Mouse (Mus musculus) induced T-regulatory cell, adult 2 months (primary cell): ENCODE results near the gene Sqstm1.

ENCODE experiments used
- DNase-seq: peaks from one replicate; pipeline ENCODE4 v3.0.0-alpha.2; 2012; ENCODE audit warnings: low read depth

The Sqstm1 gene

DNA sequence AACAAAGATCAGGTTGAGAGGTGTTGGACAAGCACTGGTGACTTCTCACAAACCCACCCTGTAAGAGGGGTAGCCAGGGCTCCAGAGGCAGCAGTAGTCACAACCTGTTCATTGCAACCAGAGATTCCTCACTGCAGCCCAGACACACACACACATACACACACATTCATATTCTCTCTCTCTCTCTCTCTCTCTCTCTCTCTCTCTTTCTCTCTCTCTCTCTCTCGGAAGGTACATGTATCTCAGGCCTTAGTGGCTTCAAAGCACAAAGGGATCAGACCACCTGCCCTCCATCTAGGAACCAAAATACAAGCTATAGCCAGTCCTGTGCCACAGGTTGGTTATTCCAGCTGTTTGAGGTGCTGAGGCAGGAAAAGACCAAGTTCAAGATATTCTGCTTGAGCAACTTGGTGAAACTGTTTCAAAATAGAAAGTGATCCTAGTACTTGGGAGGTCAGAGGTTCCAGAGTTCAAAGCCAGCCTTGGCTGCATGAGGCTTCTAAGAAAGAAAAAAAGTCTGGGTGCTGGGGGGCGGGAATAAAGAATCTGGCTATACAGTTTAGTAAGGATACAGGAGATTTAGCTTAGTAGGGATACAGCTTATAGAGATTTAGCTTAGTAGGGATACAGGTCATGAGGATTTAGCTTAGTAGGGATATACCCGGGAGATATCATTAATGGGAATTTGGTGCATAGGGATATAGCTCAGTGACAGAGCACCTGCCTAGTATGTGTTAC lies 864 bp upstream of the Sqstm1 start:
- peak; percentile 50 for DNase-seq

DNA sequence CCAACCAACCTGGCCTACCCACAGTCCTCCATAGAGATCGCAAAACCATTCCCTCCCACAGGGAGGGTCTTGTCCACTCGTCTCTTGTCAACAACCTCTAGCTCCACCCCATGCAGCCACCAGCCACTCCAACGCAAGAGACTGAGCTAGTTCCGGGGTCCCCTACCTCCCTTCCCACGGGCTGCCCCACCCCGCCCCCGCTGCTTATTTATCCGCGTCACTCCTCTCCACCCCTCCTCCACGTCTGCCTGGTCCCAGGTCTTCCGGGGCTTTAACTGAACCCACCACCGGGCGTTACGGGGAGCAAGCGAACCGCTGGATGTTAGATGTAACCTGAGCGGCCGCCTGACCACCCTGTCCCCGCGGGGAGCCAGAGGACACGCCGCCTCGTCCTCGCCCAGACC lies 524 bp downstream of the Sqstm1 start:
- DNase-seq = peak; percentile 96

DNA sequence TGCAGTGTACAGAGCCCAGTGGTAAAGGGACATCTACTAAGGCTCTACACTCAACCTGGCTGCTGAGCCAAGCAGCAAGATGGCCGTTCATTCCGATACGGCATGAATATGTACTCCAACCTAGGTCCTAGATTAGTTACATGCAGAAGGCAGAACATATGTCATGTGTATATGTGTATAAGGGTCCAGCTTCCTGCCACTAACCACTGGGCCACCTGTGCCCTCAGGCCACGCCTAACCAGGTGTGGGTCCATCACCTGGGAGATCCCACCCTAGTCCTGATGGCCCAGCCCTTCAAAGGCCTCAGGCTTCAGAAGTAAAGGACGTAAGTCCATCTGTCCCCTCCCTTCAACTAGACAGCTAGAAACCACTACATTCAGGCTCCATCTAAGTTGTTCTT lies 2.6 kb downstream of the Sqstm1 start:
- no peak for DNase-seq

DNA sequence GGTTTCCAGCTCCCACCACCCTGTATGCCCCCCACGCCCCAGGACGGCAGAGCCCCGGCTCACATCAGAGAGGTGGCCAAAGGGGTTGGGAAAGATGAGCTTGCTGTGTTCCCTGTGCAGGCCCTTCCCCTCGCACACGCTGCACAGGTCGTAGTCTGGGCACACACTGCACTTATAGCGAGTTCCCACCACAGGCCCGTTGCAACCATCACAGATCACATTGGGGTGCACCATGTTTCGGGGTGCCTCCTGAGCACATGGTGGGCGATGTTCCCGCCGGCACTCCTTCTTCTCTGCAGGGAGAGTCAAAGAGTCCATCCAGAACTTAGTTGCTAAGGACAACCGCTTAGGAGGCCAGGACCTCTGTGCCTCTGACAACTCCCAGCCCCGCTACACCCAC lies 3.3 kb downstream of the Sqstm1 start:
- DNase-seq = no peak

DNA sequence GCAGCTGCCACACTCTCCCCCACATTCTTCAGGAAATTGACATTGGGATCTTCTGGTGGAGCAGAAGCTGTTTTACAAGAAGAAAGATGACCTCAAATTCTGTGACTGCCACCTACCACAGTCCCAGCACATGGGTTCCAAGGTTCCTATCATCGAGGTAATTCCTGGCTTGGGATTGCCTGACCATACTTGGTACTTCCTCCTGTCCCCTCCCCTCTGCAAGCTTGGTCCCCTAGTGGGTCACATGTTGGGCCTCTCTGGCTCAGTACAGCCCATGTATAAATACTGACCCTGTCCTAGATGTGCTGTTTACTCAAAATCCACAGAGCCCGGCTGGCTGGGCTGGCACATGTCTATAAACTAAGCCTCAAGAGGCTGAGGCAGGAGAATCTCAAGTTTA lies 4.6 kb downstream of the Sqstm1 start:
- no peak for DNase-seq

DNA sequence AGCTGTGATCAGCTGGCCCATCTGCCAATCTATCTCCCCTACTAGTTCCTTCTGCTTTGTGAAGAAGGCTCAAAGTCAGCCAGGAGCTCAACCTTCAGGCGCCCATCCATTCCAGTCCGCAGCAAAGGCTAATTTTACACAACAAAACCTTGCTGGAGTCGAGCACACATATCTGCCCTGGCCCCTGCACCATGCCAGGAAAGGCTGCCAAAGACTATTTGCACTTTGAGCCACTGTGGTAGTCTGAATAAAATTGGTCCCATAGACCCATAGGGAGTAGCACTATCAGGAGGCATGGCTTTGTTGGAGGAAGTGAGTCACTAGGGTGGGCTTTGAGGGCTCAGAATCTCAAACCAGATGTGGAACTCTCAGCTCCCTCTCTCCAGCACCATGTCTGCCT lies 5.2 kb downstream of the Sqstm1 start:
- no peak for DNase-seq

DNA sequence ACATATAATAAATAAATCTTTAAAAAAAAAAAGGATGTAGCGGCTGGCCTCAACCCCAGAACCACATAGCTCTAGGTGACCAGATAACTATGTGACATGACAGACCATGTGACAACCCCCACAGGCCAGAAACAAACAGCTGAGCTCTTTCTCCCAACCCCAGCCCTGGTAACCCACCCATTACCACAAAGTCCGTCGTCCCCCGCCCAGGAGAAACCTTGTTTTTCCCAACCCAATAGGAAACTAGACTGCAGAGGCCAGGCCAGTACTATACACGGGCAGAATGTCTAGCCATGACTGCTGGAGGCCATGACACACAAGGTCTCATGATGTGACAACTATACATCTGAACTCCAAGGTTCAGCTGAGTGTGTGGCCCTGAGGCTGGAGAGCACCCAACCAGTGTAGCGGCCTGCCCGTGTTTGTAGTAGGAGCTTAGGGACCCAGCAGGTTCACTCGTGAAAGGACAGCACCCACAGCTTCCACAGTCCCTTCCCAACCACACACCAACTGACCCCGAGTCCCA lies 7.3 kb downstream of the Sqstm1 start:
- DNase-seq = no peak

DNA sequence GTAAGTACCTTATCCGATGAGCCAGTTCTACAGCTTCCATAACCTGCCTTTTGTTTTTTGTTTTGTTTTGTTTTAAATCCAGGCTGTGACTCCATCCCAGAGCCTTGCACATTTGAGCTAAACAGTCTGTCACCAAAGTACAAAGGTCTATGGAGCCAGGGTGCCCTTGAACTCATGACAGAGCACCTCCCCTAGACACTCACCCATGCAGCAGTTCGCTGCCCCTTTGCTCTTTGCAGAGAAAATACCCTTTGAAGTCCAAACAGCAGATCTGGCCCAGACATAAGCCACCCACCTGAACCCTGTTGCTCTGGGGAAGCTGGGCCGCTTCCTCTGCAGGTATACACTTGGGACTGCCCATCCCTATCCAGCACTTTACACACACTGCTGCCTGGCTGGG lies 9.0 kb downstream of the Sqstm1 start:
- DNase-seq = no peak

DNA sequence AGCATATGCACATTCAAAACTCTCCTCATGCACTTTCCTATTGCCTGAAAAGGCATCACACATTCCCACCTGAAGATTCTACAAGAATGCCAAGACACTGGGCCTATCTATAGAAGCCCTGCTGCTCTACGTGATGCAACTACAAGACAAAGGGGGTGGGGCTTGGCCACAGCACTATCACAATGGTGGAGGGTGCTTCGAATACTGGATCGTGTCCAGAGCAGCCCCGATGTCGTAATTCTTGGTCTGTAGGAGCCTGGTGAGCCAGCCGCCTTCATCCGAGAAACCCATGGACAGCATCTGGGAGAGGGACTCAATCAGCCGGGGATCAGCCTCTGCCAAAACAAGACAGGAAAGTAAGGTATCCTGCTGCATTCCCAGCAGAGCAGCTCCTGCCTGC lies 10.0 kb downstream of the Sqstm1 start:
- DNase-seq = no peak

DNA sequence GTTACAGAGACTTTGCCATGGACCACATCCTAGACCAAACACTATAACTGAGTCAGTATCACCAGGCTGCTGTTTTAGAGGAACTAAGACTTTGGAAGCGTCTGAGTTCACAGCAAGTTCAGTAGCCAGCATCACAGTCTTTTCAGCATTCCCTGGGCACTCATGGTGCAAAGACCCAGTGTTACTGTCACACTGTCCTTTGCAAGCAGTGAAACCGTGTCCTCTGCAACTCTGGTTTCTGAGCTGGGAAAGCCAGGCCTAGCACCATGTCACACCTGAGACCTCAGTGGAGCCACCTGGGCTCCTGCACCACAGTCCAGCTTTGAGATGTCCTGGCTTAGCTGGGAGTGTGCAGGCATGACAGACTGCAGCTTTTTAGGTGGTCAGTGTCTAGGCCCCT lies 11.7 kb downstream of the Sqstm1 start:
- no peak for DNase-seq

DNA sequence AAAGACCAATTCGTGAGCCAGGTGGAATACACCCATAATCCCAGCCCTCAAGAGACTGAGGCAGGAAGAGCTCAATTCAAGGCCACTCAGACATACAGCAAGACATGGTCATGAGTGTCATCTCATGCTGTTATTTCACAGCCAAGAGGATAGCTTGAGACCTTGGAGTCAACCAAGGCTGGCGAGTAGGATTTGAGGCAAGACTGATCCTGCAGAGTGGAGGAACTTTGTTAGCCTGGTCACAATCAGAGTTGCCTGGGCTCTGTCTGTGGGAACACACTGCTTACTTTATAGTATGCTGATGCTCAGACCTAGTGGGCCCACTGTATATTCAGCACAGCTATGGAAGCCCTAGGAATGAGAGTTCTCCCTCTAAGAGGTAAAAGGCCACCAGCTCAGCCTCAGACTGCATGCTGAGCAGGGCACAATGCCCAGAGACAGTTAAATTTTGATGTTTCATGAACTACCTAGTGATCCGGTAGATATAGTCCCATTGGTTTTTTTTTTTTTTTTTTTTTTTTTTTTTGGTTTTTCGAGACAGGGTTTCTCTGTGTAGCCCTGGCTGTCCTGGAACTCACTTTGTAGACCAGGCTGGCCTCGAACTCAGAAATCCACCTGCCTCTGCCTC lies 12.3 kb downstream of the Sqstm1 start:
- DNase-seq = no peak

DNA sequence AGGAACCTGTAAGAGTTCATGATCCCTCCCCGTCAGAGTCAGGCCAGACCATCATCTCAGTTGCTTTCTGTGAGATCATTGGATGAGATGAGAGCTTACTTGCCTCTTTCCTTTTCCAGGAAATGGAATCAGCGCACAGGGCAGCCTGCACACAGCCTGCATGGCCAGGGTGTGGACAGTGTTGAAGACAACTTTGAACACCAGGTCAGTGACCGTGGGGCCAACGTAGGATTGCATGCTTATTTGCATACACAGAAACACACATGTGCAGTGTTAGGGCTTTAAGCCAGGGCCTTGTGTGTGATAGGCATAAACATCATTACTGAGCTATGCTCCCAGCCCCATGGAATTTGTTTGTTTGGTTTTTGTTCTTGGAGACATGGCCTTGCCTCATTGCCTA lies 13.1 kb downstream of the Sqstm1 start:
- DNase-seq = no peak

DNA sequence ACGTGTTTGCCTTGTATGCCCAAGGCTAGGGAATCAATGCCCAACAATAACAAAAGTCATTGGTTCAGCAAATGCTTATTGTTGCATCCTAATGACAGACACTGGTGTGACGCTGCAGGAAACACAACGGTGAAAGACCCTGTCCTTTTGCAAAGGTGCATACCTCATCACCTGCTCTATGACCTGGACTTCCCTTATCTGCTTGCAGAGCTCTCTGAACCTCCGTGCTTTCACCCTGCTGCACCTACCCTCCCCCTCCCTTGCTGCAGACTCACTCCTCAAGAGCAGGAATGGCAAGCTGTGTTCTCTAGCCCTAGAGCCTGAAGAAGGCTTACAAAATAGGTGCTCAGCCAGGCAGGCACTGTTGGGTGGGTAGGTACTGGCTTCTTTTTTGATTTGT lies 15.8 kb downstream of the Sqstm1 start:
- DNase-seq = no peak

DNA sequence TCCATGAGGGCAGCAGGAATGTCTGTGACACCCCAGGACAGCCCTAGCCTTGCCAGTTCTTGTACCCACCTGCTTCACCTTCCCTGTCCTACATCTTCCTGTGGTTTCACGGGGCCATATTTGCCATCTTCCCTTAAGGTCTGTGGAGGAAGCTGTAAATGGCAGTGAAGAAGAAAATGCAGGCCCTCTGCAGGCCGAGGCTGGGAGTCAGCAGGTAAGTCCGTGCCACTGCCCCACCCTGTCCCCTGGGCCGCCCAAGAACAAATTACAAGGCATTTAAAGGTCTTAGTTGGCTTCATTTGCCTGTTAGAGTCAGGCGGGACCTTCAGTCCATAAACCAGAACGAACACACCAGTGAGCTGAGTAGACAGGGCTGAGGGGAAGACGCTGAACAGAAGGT lies 16.6 kb downstream of the Sqstm1 start:
- DNase-seq = no peak

DNA sequence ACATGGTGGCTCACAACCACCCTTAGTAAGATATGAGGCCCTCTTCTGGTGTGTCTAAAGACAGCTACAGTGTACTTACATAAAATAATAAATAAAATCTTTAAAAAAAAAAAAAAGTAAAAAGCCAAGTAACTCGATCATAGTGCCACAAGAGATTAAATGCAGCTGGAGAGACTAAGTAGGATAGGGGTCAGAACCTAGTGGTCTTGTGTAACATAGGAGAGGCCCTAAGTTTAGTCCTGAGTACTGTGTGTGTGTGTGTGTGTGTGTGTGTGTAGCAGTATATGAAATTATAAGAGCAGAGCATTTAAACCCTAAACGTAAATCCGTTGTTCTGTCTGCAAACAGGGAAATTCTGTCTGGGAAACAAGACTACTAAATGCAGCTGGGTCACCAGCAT lies 18.3 kb downstream of the Sqstm1 start:
- no peak for DNase-seq

DNA sequence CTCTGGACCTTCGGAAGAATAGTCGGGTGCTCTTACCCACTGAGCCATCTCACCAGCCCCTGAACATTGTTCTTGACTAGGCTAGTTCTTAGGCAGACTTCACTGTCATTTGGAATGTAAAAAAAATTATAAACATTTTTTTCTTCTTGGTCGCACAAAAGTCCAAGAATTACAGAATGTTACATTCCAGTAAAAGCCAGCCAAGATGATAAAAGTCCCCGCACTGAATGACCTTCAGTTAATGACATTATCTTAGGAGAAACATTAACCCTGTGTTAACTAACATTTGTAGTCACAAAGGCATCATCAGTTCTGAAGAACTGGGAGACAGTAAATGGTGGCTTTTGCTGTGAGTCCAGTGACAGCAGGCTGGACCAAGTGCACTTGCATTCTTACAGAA lies 20.3 kb downstream of the Sqstm1 start:
- DNase-seq = no peak

DNA sequence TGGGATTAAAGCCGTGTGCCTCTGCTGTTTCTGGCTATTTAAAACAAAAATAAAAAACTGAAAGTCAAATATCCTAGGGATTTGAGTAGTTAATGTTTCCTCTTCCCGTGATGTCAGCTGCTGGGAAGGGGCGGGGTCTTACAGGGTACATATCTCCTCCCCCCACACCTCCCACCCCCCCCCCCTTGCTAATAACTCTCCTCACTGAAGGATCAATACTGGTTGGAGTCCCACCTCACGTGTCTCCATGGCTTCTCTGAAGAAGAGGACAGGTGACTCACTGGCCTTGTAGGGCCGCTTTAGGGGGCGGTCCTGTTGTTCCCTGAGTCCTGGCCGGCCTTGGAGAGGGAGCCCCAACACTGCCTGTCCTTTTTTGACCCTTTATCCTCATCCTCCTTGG lies 21.9 kb downstream of the Sqstm1 start:
- no peak for DNase-seq

DNA sequence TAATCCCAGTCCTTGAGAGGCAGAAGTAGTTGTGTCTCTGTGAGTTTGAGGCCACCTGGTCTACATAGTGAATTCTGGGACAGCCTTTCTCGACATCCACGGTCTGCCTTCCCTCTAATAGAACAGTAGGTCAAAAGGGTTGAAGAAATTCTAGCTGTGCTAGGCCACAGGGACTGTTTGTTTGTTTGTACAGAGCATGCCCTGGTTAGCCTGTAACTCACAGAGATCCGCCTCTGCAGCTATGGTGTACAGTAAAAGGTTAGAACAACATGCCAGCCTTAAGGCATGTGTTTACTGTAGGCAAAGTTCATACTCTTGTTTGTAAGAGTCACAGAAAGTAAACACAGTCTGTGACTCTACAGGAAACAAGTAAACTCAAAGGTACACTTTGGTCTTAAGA lies 25.8 kb downstream of the Sqstm1 start:
- no peak for DNase-seq

DNA sequence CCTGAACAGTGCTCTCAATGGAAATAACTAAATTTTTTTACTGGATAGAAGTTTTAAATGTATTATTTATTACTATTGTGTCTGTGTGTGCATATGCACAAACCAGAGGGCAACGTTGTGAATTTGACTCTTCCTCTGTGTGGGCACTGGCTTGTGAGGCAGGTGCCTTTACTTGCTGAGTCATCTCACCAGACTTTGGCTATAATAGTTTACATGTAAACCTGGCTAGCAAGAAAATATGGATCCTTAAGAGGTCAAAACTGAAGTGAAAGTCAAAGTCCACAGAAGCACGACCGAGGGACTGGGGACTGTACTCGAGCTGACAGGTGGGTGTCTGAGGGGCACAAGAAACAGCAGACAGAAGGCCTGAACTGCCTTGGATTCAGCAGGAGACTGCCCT lies 27.9 kb downstream of the Sqstm1 start:
- DNase-seq = no peak

DNA sequence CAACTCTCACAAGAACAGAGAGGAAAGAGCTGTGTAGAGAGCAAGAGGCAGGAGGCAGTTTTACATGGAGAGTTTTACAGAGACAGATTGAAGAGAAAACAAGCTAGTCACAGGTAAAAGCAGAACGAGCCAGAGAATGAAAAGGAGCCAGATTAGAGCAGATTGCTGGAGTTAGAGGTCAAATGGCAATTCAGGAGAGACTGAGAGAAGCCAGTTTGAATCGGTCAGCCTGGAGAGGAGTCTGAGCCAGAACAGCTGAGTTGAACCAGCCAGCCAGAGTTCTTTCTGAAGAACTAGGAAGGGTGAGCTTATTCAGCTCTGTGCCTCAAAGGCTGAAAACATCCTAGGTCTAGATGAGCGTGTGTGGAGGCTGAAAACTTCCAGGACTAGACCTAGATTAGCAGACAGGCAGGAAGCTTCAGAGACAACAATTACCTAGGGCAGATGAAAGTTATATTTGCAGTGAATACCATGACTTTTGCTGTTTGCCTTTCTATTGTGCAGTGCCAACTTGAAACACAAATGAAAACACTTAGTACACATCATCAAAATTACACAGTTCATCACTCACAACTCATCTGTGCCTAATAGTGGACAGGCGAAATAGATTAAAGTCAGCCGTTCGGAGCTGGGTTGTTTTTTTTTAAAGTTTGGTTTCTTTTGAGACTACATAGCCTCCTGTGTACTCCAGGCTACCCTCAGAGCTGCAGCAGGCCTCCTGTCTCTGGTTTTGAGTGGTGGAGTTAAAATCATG lies 30.0 kb downstream of the Sqstm1 start:
- DNase-seq = no peak

DNA sequence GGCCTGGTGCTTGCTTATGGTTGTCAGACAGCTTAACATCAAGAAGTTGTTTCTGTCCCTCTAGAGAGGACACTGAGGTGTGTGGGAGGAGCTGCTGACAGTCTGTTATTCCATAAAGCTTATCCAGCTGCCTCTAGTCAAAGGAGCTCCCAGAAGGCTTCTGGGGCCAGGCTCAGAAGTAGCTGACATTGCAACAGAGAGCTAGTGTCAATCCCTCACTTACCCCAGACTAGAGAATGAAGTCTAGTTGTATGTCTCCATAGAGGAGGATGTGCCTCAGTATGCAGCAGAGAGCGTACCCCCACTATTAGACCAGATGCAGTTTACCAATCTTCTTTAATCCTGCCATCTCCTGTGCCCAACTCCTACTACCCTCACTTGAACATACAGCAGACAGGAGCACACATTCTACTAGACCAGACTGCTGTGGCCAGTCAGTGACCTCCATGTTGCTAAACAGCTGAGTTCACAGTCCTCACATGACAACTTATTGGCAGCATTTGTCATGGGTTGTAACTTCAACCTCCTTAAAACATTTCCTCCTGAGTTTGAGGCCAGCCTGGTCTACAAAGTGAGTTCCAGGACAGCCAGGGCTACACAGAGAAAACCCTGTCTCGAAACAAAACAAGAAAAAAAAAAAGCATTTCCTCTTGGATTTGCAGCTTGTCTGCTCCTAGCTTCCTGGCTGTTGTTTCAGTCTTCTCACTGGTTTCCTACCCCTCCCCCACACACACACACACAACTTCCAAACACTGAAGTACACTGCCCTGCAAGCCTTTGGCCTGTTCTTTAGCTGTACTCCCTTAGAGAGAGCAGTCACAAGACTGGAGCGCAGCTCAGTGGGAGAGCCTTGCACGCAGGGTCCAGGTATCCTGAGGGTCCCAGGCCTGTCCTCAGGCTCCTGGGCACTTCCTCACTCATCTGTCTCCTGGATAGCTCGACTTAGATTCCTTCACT lies 31.8 kb downstream of the Sqstm1 start:
- DNase-seq = no peak

DNA sequence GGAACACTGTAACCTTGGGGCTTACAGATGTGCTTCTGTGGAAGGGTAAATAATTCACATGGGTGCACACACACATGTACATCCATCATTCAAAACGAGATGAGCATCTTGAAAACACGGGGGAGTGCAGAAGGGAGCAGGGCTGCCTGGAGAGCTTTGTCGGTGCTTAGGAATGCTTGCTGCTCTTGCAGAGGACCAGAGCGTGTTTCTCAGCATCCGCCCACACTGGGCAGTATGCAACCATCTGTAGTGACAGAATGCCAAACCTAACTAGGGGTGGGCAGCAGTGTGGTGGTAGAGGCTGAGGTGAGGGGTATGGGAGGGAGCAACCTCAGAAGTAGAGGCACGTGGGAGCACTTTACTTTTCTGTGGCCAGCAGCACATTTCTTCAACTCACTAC lies 33.5 kb downstream of the Sqstm1 start:
- no peak for DNase-seq
